Mouse (Mus musculus): ENCODE data around the gene Prkce. TPM values are rescaled to one million over a fixed set of nuclear protein-coding genes. Genes with fewer than 3 reads are reported as not detected.

The Prkce gene
- polyA plus RNA-seq, 1 experiment from 2014 or later, result 5.5 TPM

DNA sequence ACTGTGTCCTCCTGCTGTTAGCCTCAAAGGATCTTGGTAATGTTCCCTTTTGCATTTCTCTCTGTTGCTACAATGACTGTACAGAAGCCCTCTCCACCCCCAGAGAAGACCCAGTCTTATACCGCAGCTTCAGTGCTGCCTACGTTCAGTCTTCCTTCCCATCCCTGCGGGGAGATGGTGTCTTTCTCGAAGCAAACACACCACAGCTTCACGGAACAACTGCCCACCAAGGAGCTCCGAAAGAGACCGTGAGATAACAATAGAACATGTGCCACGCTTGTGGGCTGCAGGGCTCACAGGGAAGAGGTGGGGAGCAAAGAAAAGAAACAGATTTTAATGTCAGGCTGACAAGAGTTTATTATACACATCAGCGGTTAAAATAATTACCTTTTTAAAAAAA, 46.7 kb downstream of the Prkce start:
- no peak overlapping the region for H3K27ac ChIP-seq (ENCODE audit: low read length)
- 72% methylated on average over 9 of the region's 9 CpGs for WGBS
- no peak overlapping the region for H3K9ac ChIP-seq (replicated peaks; ENCODE audit: low read length)
- H3K4me1 ChIP-seq (ENCODE audit: insufficient read depth, low read length), result 0 out of 2 replicates have a peak, but pooled peaks cover 4% of the 10 kb centered on the region
- H3K36me3 ChIP-seq (ENCODE audit: insufficient read depth, low read length), result no peaks in the 10 kb centered on the region
- H3K4me2 ChIP-seq (replicated peaks; ENCODE audit: low read depth, low read length), result no peak overlapping the region
- no peak overlapping the region for H3K4me3 ChIP-seq (ENCODE audit: low read length)
- ATAC-seq (ENCODE audit: low FRiP score, low TSS enrichment), result no peak
- 0 out of 2 replicates have a peak, but pooled peaks cover 2% of the 10 kb centered on the region for H3K9me3 ChIP-seq (ENCODE audit: low read length)
- no peaks in the 10 kb centered on the region for H3K27me3 ChIP-seq (ENCODE audit: insufficient read depth, low read length)

DNA sequence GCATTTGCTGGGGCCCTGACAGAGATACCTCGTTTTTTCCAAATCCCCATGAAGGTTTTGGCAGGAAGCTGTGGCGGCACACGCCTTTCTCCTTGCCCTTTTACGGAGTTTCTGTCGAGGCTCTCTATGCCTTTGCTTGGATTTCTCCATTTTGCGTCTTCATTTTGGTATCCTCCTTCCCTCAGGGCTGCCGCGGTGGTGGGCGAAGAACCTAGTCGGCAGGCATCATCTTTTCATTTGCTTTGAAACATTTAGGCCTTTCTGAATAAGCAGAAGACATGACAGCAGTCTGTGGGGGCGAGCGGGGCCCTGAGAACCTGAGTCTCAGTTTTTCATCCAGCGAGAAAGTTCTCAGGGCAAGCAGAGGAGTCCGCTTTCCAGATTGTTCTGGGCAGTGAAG, 47.2 kb downstream of the Prkce start:
- H3K4me2 ChIP-seq (replicated peaks; ENCODE audit: low read depth, low read length), result no peak overlapping the region
- no peak overlapping the region for H3K9ac ChIP-seq (replicated peaks; ENCODE audit: low read length)
- H3K4me1 ChIP-seq (ENCODE audit: insufficient read depth, low read length), result 0 out of 2 replicates have a peak, but pooled peaks cover 4% of the 10 kb centered on the region
- H3K27me3 ChIP-seq (ENCODE audit: insufficient read depth, low read length), result no peaks in the 10 kb centered on the region
- WGBS, result 86% methylated on average over 14 of the region's 14 CpGs
- 0 out of 2 replicates have a peak, but pooled peaks cover 2% of the 10 kb centered on the region for H3K9me3 ChIP-seq (ENCODE audit: low read length)
- no peaks in the 10 kb centered on the region for H3K36me3 ChIP-seq (ENCODE audit: insufficient read depth, low read length)
- no peak overlapping the region for H3K4me3 ChIP-seq (ENCODE audit: low read length)
- H3K27ac ChIP-seq (ENCODE audit: low read length), result no peak overlapping the region
- no peak for ATAC-seq (ENCODE audit: low FRiP score, low TSS enrichment)

DNA sequence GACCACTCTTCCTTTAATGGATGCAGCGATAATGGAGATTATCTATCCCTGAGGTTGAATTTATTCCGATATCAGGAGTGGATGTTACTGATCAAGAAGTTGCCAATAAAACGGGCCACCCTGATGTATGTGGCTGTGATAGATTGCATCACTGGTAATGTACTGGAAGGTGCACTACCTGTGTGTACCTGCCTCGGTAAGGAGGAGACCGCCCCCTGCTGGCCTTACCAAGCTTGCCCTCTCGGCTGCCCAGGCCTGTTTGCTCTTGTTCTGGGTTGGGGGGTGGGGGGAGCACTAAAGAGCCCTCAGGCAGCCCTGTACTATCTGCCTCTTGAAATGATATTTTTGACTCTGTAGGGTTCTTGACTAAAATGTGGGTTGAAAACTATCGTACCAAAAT, 48.2 kb downstream of the Prkce start:
- H3K27ac ChIP-seq (ENCODE audit: low read length), result no peak overlapping the region
- H3K9me3 ChIP-seq (ENCODE audit: low read length), result 0 out of 2 replicates have a peak, but pooled peaks cover 2% of the 10 kb centered on the region
- H3K9ac ChIP-seq (replicated peaks; ENCODE audit: low read length), result no peak overlapping the region
- H3K27me3 ChIP-seq (ENCODE audit: insufficient read depth, low read length), result no peaks in the 10 kb centered on the region
- WGBS, result 82% methylated on average over 7 of the region's 7 CpGs
- H3K4me3 ChIP-seq (ENCODE audit: low read length), result no peak overlapping the region
- no peak for ATAC-seq (ENCODE audit: low FRiP score, low TSS enrichment)
- no peak overlapping the region for H3K4me2 ChIP-seq (replicated peaks; ENCODE audit: low read depth, low read length)
- H3K36me3 ChIP-seq (ENCODE audit: insufficient read depth, low read length), result no peaks in the 10 kb centered on the region
- H3K4me1 ChIP-seq (ENCODE audit: insufficient read depth, low read length), result 0 out of 2 replicates have a peak, but pooled peaks cover 4% of the 10 kb centered on the region

DNA sequence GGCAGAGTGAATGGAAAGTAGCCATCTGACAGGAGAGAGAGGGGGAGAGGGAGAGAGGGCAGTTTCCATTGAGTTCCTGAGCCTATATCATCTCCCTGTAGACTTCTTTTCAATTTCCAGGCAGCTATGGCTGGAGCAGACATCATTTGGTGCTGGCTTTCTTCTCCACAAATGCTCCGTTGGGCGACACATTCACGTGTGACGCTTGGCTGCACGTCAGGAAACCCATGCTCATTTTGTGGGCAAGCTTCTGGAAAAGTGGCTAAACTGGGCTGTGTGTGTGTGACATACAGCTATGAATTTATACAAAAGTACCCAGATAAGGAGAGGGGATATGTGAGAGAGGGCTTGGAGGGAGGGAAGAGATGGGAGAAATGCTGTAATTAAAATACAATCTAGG, 49.9 kb downstream of the Prkce start:
- Histone ChIP-seq H3K4me3 (ENCODE audit: low read length) (no peak overlapping the region), H3K9ac (replicated peaks; ENCODE audit: low read length) (no peak overlapping the region), H3K4me2 (replicated peaks; ENCODE audit: low read depth, low read length) (no peak overlapping the region), H3K4me1 (ENCODE audit: insufficient read depth, low read length) (0 out of 2 replicates have a peak, but pooled peaks cover 4% of the 10 kb centered on the region), H3K27ac (ENCODE audit: low read length) (no peak overlapping the region), H3K36me3 (ENCODE audit: insufficient read depth, low read length) (no peaks in the 10 kb centered on the region), H3K27me3 (ENCODE audit: insufficient read depth, low read length) (no peaks in the 10 kb centered on the region), H3K9me3 (ENCODE audit: low read length) (0 out of 2 replicates have a peak, but pooled peaks cover 2% of the 10 kb centered on the region)
- 26% methylated on average over 5 of the region's 5 CpGs for WGBS
- ATAC-seq (ENCODE audit: low FRiP score, low TSS enrichment), result no peak

DNA sequence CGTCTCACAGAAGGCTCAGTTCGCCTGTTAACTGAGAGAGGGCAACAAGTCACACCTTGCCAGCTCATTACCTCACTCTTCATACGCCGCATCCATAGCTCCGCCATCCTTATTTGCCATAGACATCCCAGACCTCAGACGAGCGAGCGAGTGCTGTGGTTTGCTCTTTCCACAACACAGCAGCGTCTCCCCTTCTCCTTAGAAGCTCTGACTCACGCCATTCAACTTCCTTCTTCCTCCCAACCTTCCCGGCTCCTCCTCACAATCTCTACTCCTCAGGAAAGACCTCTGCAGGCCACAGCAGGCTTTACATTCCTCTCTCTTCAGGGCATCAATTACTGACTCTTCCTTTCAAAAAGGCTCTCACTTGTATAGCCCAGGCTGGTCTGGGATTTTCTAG, 51.0 kb downstream of the Prkce start:
- ATAC-seq (ENCODE audit: low FRiP score, low TSS enrichment), result no peak

DNA sequence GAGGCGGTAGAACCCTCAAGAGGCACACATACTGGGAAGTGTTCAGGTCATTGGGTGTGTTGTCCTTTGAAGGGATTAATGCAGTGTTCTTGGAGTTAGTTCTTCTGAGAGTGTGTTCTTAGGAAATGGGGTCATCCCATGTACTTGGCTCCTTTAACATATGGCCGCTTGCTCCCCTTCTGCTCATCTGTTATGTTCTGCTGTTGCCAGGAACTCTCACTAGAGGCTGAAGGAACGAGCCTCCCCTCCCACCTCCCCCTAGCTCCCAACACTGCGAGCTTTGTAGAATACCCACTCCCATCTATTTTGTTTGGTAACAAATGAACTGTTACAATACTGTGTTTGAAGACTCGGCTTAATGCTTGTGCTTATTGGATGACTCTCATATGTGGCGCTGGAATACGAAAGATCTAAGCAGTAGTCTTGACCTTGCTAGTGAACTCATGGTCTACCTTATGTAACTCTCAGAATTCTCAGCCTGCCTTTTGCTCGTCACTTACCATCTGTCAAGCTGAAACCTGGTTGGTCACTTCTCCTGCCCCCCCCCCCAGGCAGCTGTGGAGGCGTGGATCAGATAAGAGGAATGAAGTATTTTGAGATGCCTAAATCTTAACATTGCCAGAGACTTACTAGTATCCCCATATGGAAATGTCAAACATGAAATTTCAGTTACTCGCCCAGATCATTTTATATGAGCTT, 58.1 kb downstream of the Prkce start:
- H3K27ac ChIP-seq (ENCODE audit: low read length), result no peak overlapping the region
- no peak overlapping the region for H3K4me3 ChIP-seq (ENCODE audit: low read length)
- H3K36me3 ChIP-seq (ENCODE audit: insufficient read depth, low read length), result no peaks in the 10 kb centered on the region
- H3K4me1 ChIP-seq (ENCODE audit: insufficient read depth, low read length), result no peaks in the 10 kb centered on the region; the same call in 1 of the 2 replicates
- WGBS, result 75% methylated on average over 10 of the region's 10 CpGs
- H3K9ac ChIP-seq (replicated peaks; ENCODE audit: low read length), result no peak overlapping the region
- no peak overlapping the region for H3K4me2 ChIP-seq (replicated peaks; ENCODE audit: low read depth, low read length)
- no peaks in the 10 kb centered on the region for H3K27me3 ChIP-seq (ENCODE audit: insufficient read depth, low read length)
- no peaks in the 10 kb centered on the region for H3K9me3 ChIP-seq (ENCODE audit: low read length)
- ATAC-seq (ENCODE audit: low FRiP score, low TSS enrichment), result no peak; the same call in 1 of the 2 replicates

More for the DNA sequence above, 51.0 kb downstream of the Prkce start:
- 81% methylated on average over 11 of the region's 11 CpGs for WGBS
- Histone ChIP-seq H3K9me3 (ENCODE audit: low read length) (no peaks in the 10 kb centered on the region), H3K27ac (ENCODE audit: low read length) (no peak overlapping the region), H3K9ac (replicated peaks; ENCODE audit: low read length) (no peak overlapping the region), H3K4me1 (ENCODE audit: insufficient read depth, low read length) (0 out of 2 replicates have a peak, but pooled peaks cover 4% of the 10 kb centered on the region), H3K36me3 (ENCODE audit: insufficient read depth, low read length) (no peaks in the 10 kb centered on the region), H3K4me3 (ENCODE audit: low read length) (no peak overlapping the region), H3K27me3 (ENCODE audit: insufficient read depth, low read length) (no peaks in the 10 kb centered on the region), H3K4me2 (replicated peaks; ENCODE audit: low read depth, low read length) (no peak overlapping the region)

DNA sequence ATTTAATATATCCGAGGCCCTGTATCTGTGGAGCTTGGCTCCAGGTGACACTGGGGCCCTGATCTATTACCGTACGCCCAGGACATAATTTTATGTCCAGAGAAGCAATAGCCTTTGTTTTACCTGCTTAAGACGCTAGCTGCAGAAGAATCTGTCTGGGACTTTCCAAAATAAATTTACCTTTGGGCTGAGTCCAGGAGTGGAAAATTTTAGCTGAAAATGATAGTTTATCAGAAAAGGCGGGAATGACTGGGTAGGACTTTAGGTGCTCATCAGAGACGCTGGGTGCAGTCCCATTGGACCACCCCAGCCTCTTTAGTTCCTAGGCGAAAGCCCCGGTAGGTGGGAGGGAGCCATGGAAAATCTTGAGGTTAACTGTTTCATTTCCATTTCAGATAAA, 58.6 kb downstream of the Prkce start:
- Histone ChIP-seq H3K27ac (ENCODE audit: low read length) (no peak overlapping the region), H3K4me3 (ENCODE audit: low read length) (no peak overlapping the region), H3K27me3 (ENCODE audit: insufficient read depth, low read length) (no peaks in the 10 kb centered on the region), H3K9ac (replicated peaks; ENCODE audit: low read length) (no peak overlapping the region), H3K4me1 (ENCODE audit: insufficient read depth, low read length) (no peaks in the 10 kb centered on the region; the same call in 1 of the 2 replicates), H3K36me3 (ENCODE audit: insufficient read depth, low read length) (no peaks in the 10 kb centered on the region), H3K4me2 (replicated peaks; ENCODE audit: low read depth, low read length) (no peak overlapping the region), H3K9me3 (ENCODE audit: low read length) (no peaks in the 10 kb centered on the region)
- ATAC-seq (ENCODE audit: low FRiP score, low TSS enrichment), result no peak
- WGBS, result 56% methylated on average over 8 of the region's 8 CpGs

DNA sequence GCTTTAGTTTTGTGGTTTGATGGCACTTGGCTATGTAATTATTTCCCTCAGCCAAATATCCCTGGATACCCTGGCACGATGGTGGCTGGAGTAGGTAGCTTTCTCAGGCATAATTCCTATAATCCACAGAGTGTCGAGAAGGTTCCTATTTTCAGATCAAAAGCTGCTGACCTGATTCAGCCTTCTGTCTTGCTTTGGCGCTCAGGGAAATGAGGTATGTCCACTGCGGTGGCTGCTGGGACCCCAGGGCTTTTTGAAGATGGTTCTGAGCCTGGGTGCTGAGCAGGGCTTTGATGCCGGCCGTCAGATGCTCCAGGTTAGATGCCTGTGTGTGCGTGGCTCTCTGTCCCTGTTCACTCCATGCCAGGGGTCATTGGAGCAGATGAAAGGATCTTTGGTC, 59.0 kb downstream of the Prkce start:
- no peaks in the 10 kb centered on the region for H3K27me3 ChIP-seq (ENCODE audit: insufficient read depth, low read length)
- no peak overlapping the region for H3K9ac ChIP-seq (replicated peaks; ENCODE audit: low read length)
- no peaks in the 10 kb centered on the region for H3K36me3 ChIP-seq (ENCODE audit: insufficient read depth, low read length)
- peaks cover 2% of the 10 kb centered on the region for H3K4me1 ChIP-seq (ENCODE audit: insufficient read depth, low read length)
- no peak for ATAC-seq (ENCODE audit: low FRiP score, low TSS enrichment)
- WGBS, result 40% methylated on average over 7 of the region's 7 CpGs
- no peak overlapping the region for H3K27ac ChIP-seq (ENCODE audit: low read length)
- no peak overlapping the region for H3K4me2 ChIP-seq (replicated peaks; ENCODE audit: low read depth, low read length)
- no peak overlapping the region for H3K4me3 ChIP-seq (ENCODE audit: low read length)
- H3K9me3 ChIP-seq (ENCODE audit: low read length), result no peaks in the 10 kb centered on the region

DNA sequence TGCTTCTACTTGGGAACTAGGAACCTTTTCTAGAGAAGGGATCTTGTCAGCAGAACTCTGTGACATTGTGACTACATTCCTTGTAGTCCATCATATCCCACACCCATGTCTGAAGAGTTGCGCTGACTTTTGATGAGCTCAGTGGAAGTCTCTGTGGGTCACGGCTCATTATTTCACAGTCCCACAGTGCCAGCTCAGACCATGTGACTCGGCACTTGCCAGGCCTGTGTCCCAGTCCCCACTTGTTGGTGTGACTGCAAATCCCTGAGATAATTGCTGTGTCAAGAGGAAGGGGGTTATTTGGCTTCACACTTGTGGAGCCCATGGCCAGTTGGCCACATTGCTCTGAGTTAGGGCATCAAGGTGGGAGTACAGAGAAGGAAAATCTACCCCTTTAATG, 59.8 kb downstream of the Prkce start:
- Histone ChIP-seq H3K27me3 (ENCODE audit: insufficient read depth, low read length) (no peaks in the 10 kb centered on the region), H3K27ac (ENCODE audit: low read length) (no peak overlapping the region), H3K9me3 (ENCODE audit: low read length) (no peaks in the 10 kb centered on the region), H3K4me1 (ENCODE audit: insufficient read depth, low read length) (peaks cover 4% of the 10 kb centered on the region), H3K4me3 (ENCODE audit: low read length) (no peak overlapping the region), H3K4me2 (replicated peaks; ENCODE audit: low read depth, low read length) (no peak overlapping the region), H3K36me3 (ENCODE audit: insufficient read depth, low read length) (no peaks in the 10 kb centered on the region), H3K9ac (replicated peaks; ENCODE audit: low read length) (no peak overlapping the region)
- ATAC-seq (ENCODE audit: low FRiP score, low TSS enrichment), result no peak
- WGBS, result 42% methylated on average over 3 of the region's 3 CpGs

DNA sequence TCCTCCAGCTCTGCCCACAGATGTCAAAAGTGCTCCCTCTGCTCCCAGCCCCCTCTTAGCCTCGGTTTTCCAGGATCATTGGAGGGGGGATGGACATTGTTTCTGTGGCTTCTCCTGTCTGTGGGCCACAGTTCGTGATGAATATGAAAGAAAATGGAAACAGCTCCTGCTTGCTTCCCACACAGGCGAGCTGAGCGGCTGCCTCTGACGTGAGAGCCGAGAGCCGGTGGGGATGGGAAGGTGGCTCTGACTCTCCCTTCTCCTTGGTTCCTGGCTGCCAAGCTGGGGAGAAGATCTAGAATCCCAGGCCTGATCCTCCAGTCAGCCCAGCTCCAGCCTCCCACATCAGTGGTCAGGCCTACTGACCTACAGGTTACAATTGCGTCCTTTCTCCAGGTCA, 61.3 kb downstream of the Prkce start:
- Histone ChIP-seq H3K9ac (replicated peaks; ENCODE audit: low read length) (no peak overlapping the region), H3K4me1 (ENCODE audit: insufficient read depth, low read length) (peaks cover 4% of the 10 kb centered on the region), H3K4me2 (replicated peaks; ENCODE audit: low read depth, low read length) (no peak overlapping the region), H3K9me3 (ENCODE audit: low read length) (no peaks in the 10 kb centered on the region; the same call in 1 of the 2 replicates), H3K36me3 (ENCODE audit: insufficient read depth, low read length) (no peaks in the 10 kb centered on the region), H3K27ac (ENCODE audit: low read length) (no peak overlapping the region), H3K4me3 (ENCODE audit: low read length) (no peak overlapping the region), H3K27me3 (ENCODE audit: insufficient read depth, low read length) (no peaks in the 10 kb centered on the region)
- WGBS, result 77% methylated on average over 8 of the region's 8 CpGs
- no peak for ATAC-seq (ENCODE audit: low FRiP score, low TSS enrichment)
